Mouse (Mus musculus): Measurements from ENCODE around the gene Ankrd22. TPM values are rescaled to one million over a fixed set of nuclear protein-coding genes. Genes with fewer than 3 reads are reported as not detected.

Ankrd22 gene
- polyA plus RNA-seq (2012; rRNA removed; ENCODE audit: low replicate concordance): 0.32 TPM in 1 of 2 replicates, not detected in the other

DNA sequence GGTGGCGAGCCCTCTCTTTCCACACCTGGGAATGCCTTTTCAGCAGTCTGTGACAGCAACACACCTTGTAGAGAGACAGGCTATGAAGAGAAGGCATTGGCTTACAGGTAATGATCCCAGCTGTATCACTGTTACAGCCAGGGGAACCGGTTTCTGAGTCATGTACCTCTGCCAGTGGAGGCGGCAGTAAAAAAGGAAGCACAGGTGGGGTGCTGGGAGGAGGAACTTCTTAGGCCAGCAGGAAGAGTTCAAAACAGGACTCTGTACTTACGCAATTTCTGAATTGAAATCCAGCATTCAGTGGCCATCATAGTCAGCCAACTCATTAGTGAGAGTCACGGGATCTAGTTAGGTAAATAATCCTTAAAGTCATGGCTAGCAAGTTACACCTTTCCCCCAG, at the start of gene Ankrd22:
Ankrd22 (minus strand) TSS at position 163 of the 400 bp plus-strand sequence.

DNA sequence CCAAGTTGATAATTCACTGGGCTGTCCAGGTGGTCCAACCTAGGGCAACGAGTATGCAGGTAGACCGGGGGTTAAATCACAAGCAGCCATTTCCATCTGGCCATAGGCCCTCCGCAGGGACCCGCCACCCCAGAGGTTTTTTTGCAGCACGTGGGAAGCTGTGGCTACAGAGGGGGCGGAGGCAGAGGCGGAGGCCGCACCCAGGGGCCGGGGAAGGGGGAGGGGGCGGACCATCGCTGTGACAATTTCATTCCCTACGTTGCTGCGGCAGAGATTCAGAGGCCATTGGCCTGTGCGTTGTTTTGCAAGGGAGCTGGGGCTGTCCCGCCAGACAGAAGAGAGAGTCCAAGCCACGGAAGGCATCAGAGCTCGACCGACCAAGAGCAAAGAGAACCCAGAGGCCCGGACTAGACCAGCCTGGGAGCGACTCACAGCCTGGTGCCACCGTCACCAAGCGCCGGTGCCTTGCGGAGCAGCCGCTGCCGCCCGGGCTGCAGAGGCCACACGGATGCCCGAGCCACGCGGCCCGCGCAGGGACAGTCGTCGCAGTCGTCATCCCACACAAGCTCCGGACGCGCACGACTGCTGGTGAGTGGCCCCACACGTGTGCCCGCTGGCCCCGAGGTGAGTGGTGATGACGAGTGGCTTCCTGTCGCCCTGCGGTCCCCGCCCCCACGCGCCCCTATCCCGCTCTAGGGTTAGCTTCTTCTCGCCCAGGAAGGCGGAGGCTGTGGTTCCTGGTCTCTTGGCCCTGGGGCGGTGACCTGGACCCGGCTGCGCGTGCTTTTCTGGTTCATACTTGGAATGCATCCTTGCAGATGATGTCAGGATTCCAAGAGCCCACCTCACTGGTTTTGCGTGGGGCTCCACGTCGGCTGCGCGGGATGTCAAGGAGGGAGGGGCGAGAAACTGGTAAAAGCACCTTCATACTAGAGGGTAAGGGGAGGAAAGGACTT, 26.4 kb upstream of the Ankrd22 start, which contains the start of gene Stambpl1:
Stambpl1 (plus strand) TSS at position 222 of the 956 bp plus-strand sequence.

DNA sequence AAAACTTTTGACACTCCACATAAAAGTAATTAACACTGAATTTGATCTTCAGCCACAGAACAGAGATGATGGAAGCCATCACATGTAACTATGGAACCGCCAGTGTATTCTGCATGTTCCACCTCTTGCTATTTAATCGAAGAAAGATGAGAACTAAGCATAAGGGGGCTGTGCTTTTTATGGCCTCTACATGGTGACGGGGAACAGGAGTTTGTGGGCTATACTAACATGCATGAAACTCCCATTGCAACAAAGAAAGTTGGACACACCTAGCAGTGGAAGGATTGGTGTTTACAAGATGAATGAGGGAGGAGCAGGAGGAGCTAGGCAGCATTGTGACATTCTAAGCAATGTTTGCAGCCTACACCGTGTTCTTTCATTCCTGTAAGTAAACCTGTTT, 65.2 kb downstream of the Ankrd22 start, which contains the start of gene Lipm:
Lipm (plus strand) TSS at position 301 of the 400 bp plus-strand sequence.

Other genes starting within 250 kb of the Ankrd22 start
- gene Lipf, start 204.9 kb downstream of the Ankrd22 start, polyA plus RNA-seq (2012; rRNA removed; ENCODE audit: low replicate concordance): not detected in 2 replicates
- not detected in 2 replicates for gene Lipk, start 157.8 kb downstream of the Ankrd22 start, polyA plus RNA-seq (2012; rRNA removed; ENCODE audit: low replicate concordance)
- gene Lipn, start 98.7 kb downstream of the Ankrd22 start, polyA plus RNA-seq (2012; rRNA removed; ENCODE audit: low replicate concordance): not detected in 2 replicates
- gene Lipm, start 65.1 kb downstream of the Ankrd22 start, polyA plus RNA-seq (2012; rRNA removed; ENCODE audit: low replicate concordance): not detected in 2 replicates
- 3.4 and 4.3 TPM in 2 replicates for gene Stambpl1, start 26.2 kb upstream of the Ankrd22 start, polyA plus RNA-seq (2012; rRNA removed; ENCODE audit: low replicate concordance)
- gene Acta2, start 89.5 kb upstream of the Ankrd22 start, polyA plus RNA-seq (2012; rRNA removed; ENCODE audit: low replicate concordance): 381 and 472 TPM in 2 replicates
- gene Fas, start 124.6 kb upstream of the Ankrd22 start, polyA plus RNA-seq (2012; rRNA removed; ENCODE audit: low replicate concordance): 0.41 and 1.00 TPM in 2 replicates

Measured in duodenum, adult 2 months (tissue).